Mouse (Mus musculus) limb, embryonic 11.5 days (tissue): ENCODE results near the gene Zfp341. TPM values are rescaled to one million over a fixed set of nuclear protein-coding genes. Genes with fewer than 3 reads are reported as not detected.

Source experiments
- ATAC-seq: fragments of 200-750 bp; cut with Nextera tagmentation; 2 replicates; pipeline ENCODE4 v1.8.0; 2017; ENCODE audit warnings: low read depth; ENCODE audit not compliant: insufficient number of reproducible peaks, low FRiP score, low TSS enrichment
- DNase-seq: peaks from one replicate; pipeline ENCODE4 v3.0.0-alpha.2; 2015; ENCODE audit warnings: low spot score
- H3K27ac ChIP-seq: fragments of 300-500 bp; sonication (generic); replicated peaks from 2 replicates; pipeline ENCODE4 v1.5.1; 2014; ENCODE audit warnings: low read depth, mild to moderate bottlenecking, low read length
- H3K27me3 ChIP-seq: fragments of 300-500 bp; sonication (generic); 2 replicates; pipeline ENCODE4 v1.6.1; 2014; ENCODE audit warnings: mild to moderate bottlenecking, low read length, mixed read lengths; ENCODE audit not compliant: control insufficient read depth, insufficient read depth
- H3K36me3 ChIP-seq: fragments of 300-500 bp; sonication (generic); 2 replicates; pipeline ENCODE4 v1.6.1; 2014; ENCODE audit warnings: mild to moderate bottlenecking, low read length, moderate library complexity, mixed read lengths; ENCODE audit not compliant: control insufficient read depth, insufficient read depth
- H3K4me1 ChIP-seq: fragments of 300-500 bp; sonication (generic); 2 replicates; pipeline ENCODE4 v1.6.1; 2014; ENCODE audit warnings: low read length, mixed read lengths; ENCODE audit not compliant: control insufficient read depth, insufficient read depth
- H3K4me2 ChIP-seq: fragments of 300-500 bp; sonication (generic); 2 replicates; pipeline ENCODE4 v1.6.1; 2014; ENCODE audit warnings: low read depth, mild to moderate bottlenecking, moderate library complexity; ENCODE audit not compliant: severe bottlenecking
- H3K4me3 ChIP-seq: fragments of 300-500 bp; sonication (generic); 2 replicates; pipeline ENCODE4 v1.5.1; 2014; ENCODE audit warnings: low read depth, low read length
- H3K9ac ChIP-seq: fragments of 300-500 bp; sonication (generic); 2 replicates; pipeline ENCODE4 v1.6.1; 2014; ENCODE audit warnings: mild to moderate bottlenecking, low read length
- H3K9me3 ChIP-seq: fragments of 300-500 bp; sonication (generic); 2 replicates; pipeline ENCODE4 v1.6.1; 2016; ENCODE audit warnings: low read length; ENCODE audit not compliant: control insufficient read depth
- WGBS: fragments of 180-500 bp; shearing (Covaris S2); extraction: QIAGEN DNeasy Blood & Tissue Kit; methylation state at CpG from one replicate; pipeline ENCODE4 v1.1.7; 2014; 5-methylcytosine and 5-hydroxymethylcytosine counted together
- polyA plus RNA-seq: library from polyadenylated mRNA; unstranded; fragments of >200 nt; fragmentation: Nextera tagmentation; extraction: Ambion mirVana; gene quantifications from 2 replicates; pipeline ENCODE4 v1.2.1, GENCODE M21; 2014

Gene Zfp341
- polyA plus RNA-seq, 1 experiment from 2014 or later, result 0.91 TPM

- WGBS, result 95% methylated on average over 3 of the region's 3 CpGs
- H3K4me3 ChIP-seq, result no peak overlapping the region
- H3K27ac ChIP-seq, result no peak overlapping the region
- no peak overlapping the region for H3K9ac ChIP-seq
- peaks cover 4% of the 10 kb centered on the region; the same call in 1 of the 2 replicates for H3K4me1 ChIP-seq
- H3K4me2 ChIP-seq, result no peak overlapping the region
- H3K36me3 ChIP-seq, result no peaks in the 10 kb centered on the region
- ATAC-seq, result no peak
- H3K9me3 ChIP-seq, result no peaks in the 10 kb centered on the region
- DNase-seq, result no peak
- H3K27me3 ChIP-seq, result no peaks in the 10 kb centered on the region
Measured at GRCm38 (mm10) chr2:154678995-154679394, 65.9 kb downstream of the Zfp341 start.

- Histone ChIP-seq H3K27me3 (no peaks in the 10 kb centered on the region), H3K4me3 (no peak overlapping the region), H3K4me2 (no peak overlapping the region), H3K27ac (no peak overlapping the region), H3K9ac (no peak overlapping the region), H3K36me3 (no peaks in the 10 kb centered on the region), H3K4me1 (peaks cover 4% of the 10 kb centered on the region; the same call in 1 of the 2 replicates), H3K9me3 (no peaks in the 10 kb centered on the region)
- ATAC-seq (no peak), DNase-seq (no peak)
- 74% methylated on average over 2 of the region's 2 CpGs for WGBS
Measured at GRCm38 (mm10) chr2:154680337-154680736, 67.2 kb downstream of the Zfp341 start.

- Histone ChIP-seq H3K9me3 (no peaks in the 10 kb centered on the region), H3K9ac (no peak overlapping the region), H3K4me1 (peaks cover 4% of the 10 kb centered on the region; the same call in 1 of the 2 replicates), H3K4me3 (no peak overlapping the region), H3K36me3 (no peaks in the 10 kb centered on the region), H3K27ac (no peak overlapping the region), H3K27me3 (no peaks in the 10 kb centered on the region), H3K4me2 (no peak overlapping the region)
- ATAC-seq, result no peak
- no peak for DNase-seq
- WGBS, result 91% methylated on average over 6 of the region's 6 CpGs
Measured at GRCm38 (mm10) chr2:154680941-154681340, 67.8 kb downstream of the Zfp341 start.

GRCm38 (mm10) chr2:154682712-154683111, 69.6 kb downstream of the Zfp341 start:
- Histone ChIP-seq H3K4me1 (peaks cover under 1% of the 10 kb centered on the region; the same call in 1 of the 2 replicates), H3K27ac (no peak overlapping the region), H3K9ac (no peak overlapping the region), H3K27me3 (no peaks in the 10 kb centered on the region), H3K4me3 (no peak overlapping the region), H3K9me3 (no peaks in the 10 kb centered on the region), H3K36me3 (no peaks in the 10 kb centered on the region), H3K4me2 (no peak overlapping the region)
- WGBS, result 53% methylated on average over 1 of the region's 1 CpGs
- no peak for ATAC-seq
- DNase-seq, result no peak

- ATAC-seq (no peak), DNase-seq (no peak)
- Histone ChIP-seq H3K36me3 (peaks cover 3% of the 10 kb centered on the region; the same call in 1 of the 2 replicates), H3K9ac (no peak overlapping the region), H3K9me3 (no peaks in the 10 kb centered on the region), H3K27me3 (no peaks in the 10 kb centered on the region), H3K4me1 (no peaks in the 10 kb centered on the region), H3K27ac (no peak overlapping the region), H3K4me2 (no peak overlapping the region), H3K4me3 (no peak overlapping the region)
- 94% methylated on average over 7 of the region's 7 CpGs for WGBS
Measured at GRCm38 (mm10) chr2:154684901-154685470, 71.9 kb downstream of the Zfp341 start.

GRCm38 (mm10) chr2:154685772-154686171, 72.7 kb downstream of the Zfp341 start:
- no peak overlapping the region for H3K4me2 ChIP-seq
- no peaks in the 10 kb centered on the region for H3K4me1 ChIP-seq
- H3K9me3 ChIP-seq, result no peaks in the 10 kb centered on the region
- H3K9ac ChIP-seq, result no peak overlapping the region
- H3K27ac ChIP-seq, result no peak overlapping the region
- H3K27me3 ChIP-seq, result no peaks in the 10 kb centered on the region
- ATAC-seq (no peak), DNase-seq (no peak)
- peaks cover 3% of the 10 kb centered on the region; the same call in 1 of the 2 replicates for H3K36me3 ChIP-seq
- WGBS, result 85% methylated on average over 3 of the region's 3 CpGs
- H3K4me3 ChIP-seq, result no peak overlapping the region

GRCm38 (mm10) chr2:154686819-154687218, 73.7 kb downstream of the Zfp341 start:
- Histone ChIP-seq H3K36me3 (peaks cover 7% of the 10 kb centered on the region; the same call in 1 of the 2 replicates), H3K9me3 (no peaks in the 10 kb centered on the region), H3K9ac (no peak overlapping the region), H3K27ac (no peak overlapping the region), H3K4me1 (no peaks in the 10 kb centered on the region), H3K27me3 (no peaks in the 10 kb centered on the region), H3K4me3 (no peak overlapping the region), H3K4me2 (no peak overlapping the region)
- no peak for DNase-seq
- ATAC-seq, result no peak
- 95% methylated on average over 3 of the region's 3 CpGs for WGBS

GRCm38 (mm10) chr2:154689391-154689790, 76.3 kb downstream of the Zfp341 start:
- WGBS, result 92% methylated on average over 14 of the region's 14 CpGs
- no peaks in the 10 kb centered on the region for H3K9me3 ChIP-seq
- H3K9ac ChIP-seq, result no peak overlapping the region
- ATAC-seq, result no peak
- H3K4me2 ChIP-seq, result no peak overlapping the region
- no peak overlapping the region for H3K4me3 ChIP-seq
- DNase-seq, result no peak
- no peaks in the 10 kb centered on the region for H3K27me3 ChIP-seq
- no peaks in the 10 kb centered on the region for H3K4me1 ChIP-seq
- peaks cover 13% of the 10 kb centered on the region; the same call in 1 of the 2 replicates for H3K36me3 ChIP-seq
- no peak overlapping the region for H3K27ac ChIP-seq

GRCm38 (mm10) chr2:154690959-154691358, 77.9 kb downstream of the Zfp341 start:
- DNase-seq (no peak), ATAC-seq (no peak)
- Histone ChIP-seq H3K27ac (no peak overlapping the region), H3K4me1 (no peaks in the 10 kb centered on the region), H3K9ac (no peak overlapping the region), H3K36me3 (peaks cover 15% of the 10 kb centered on the region; the same call in 1 of the 2 replicates), H3K9me3 (no peaks in the 10 kb centered on the region), H3K27me3 (no peaks in the 10 kb centered on the region), H3K4me2 (no peak overlapping the region), H3K4me3 (no peak overlapping the region)
- WGBS, result 98% methylated on average over 5 of the region's 5 CpGs
